Mouse (Mus musculus) spleen, postnatal 4 days (tissue): ENCODE measurements around the gene Tsnaxip1.

Experiments used
- DNase-seq, 2 experiments: peaks; one replicate each; pipeline ENCODE4 v3.0.0; 2022; ENCODE audit warnings: low spot score in 2 of 2

Tsnaxip1 gene

GRCm38 (mm10) chr8:105826861-105827848, at the start of gene Tsnaxip1, which contains the start of gene Ranbp10:
TSS of gene Tsnaxip1 (plus strand) at chr8:105827731.
TSS of gene Ranbp10 (minus strand) at chr8:105827350.
- peak; percentile 94 to 96 for DNase-seq

- no peak for DNase-seq
Observed at GRCm38 (mm10) chr8:105777833-105778232, 49.7 kb upstream of the Tsnaxip1 start.

DNA sequence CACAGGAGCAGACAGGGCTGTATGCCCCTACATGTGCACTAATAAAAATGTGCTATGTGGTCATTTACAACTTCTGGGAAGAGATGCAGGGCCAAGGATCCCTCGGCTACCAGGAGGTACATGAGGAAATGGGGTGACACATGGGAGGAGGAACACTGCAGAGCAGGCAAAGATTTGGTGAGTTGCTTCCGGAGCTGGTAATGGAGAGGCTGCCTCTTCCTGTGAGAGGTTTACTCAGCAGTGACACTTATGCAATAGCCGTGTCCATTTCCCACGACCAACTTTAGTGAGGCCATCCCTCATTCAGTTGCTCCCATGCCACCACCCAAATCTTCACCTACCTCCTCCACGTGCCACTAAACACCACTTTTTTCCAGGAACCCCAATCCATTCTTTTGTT, 47.2 kb upstream of the Tsnaxip1 start:
- DNase-seq = no peak

DNA sequence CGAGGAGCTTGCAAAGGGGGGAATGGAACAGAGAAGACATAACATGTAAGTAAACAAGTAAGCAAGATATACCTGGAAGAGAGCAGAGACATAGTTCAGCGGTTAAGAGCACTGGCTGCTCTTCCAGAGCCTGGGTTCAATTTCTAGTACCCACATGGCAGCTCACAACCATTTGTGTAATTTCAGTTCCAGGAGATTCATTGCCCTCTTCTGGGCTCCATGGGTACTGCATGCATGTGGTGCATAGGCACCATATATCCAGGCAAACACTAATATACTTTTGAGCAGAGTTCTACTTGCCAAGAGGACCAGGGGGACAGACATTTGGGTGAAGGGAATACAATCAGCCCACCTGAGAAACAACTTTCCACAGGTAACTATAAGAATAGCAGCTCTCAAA, 39.3 kb upstream of the Tsnaxip1 start:
- peak; percentile 76 to 88 for DNase-seq

GRCm38 (mm10) chr8:105788927-105789326, 38.6 kb upstream of the Tsnaxip1 start:
- no peak for DNase-seq

- DNase-seq = no peak
Observed at GRCm38 (mm10) chr8:105789626-105790025, 37.9 kb upstream of the Tsnaxip1 start.

- no peak for DNase-seq
Observed at GRCm38 (mm10) chr8:105793331-105793730, 34.2 kb upstream of the Tsnaxip1 start.

GRCm38 (mm10) chr8:105794009-105794598, 33.4 kb upstream of the Tsnaxip1 start:
- DNase-seq = no peak

DNA sequence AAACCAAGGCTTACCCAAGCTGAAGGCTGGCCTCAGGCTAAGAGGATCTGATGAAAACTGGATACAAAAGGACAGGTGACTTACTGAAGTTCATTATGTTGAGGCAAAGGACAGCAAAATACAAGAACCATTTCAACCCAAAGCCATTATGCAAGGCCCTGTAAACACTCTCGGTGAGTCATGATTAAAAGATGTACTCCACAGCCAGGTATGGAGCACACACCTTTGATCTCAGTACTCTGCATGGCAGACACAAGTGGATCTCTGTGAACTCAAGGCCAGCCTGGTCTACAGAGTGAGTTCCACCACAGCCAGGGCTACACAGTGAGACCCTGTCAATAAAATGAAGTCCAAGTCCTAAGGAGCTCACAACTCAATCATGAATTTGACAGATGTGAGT, 31.7 kb upstream of the Tsnaxip1 start:
- DNase-seq = no peak

DNA sequence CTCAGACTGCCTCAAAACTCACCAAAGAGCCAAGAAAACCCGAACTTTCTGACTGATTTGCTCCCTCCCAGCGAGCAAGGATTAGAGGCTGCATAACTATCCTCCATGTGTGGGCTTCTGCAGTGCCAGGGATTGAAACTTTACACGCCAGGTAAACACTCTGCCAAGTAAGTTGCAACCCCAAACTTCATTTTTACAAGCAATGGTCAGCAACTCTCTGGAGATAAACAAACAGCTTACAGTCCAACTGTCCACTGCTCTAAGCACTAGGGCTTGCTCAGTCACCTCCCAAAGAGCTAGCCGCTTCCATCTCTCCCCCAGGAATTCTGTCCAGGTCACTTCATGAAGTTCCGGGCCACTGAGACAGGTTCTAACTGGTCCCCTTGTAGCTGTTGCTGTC, 29.1 kb upstream of the Tsnaxip1 start:
- no peak for DNase-seq

DNA sequence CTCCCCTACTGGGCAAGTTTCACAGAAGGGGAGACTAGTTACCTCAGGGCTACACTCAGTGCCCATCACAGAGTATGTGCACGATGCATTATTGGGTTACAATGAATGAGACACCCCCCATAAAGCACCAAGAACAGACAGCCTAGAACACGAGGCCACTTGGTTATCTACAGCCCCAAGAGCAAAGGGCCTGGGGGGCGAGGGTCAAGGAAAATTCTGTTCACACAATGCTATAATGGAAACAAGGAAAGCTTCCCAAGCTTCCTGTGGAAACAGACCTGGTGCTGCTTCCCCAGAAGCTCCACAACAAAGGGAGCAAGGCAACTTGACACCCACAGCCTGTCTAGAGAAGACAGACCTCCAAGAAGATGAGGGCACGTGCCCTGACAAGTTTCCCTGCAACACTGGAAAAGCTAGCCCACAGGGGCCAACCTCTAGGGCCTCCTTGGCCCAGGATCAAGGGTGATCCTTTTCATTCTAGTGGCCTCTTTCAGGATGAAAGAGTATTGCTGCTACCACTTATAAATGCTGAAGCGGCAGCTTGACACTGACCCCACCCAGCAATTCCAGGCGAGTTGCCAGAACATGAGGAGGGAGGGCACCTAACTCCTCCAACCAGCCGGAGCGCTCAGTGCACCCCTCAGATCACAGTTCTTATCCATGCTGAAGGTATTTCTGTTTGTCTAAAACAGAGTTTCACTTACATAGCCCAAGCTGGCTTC, 28.3 kb upstream of the Tsnaxip1 start:
- peak; percentile 92 for DNase-seq

GRCm38 (mm10) chr8:105801153-105801904, 26.2 kb upstream of the Tsnaxip1 start:
- DNase-seq = peak in 1 of 2 experiments; percentile 55

- DNase-seq = no peak
Observed at GRCm38 (mm10) chr8:105804797-105805196, 22.7 kb upstream of the Tsnaxip1 start.

GRCm38 (mm10) chr8:105805346-105805745, 22.2 kb upstream of the Tsnaxip1 start:
- no peak for DNase-seq

DNA sequence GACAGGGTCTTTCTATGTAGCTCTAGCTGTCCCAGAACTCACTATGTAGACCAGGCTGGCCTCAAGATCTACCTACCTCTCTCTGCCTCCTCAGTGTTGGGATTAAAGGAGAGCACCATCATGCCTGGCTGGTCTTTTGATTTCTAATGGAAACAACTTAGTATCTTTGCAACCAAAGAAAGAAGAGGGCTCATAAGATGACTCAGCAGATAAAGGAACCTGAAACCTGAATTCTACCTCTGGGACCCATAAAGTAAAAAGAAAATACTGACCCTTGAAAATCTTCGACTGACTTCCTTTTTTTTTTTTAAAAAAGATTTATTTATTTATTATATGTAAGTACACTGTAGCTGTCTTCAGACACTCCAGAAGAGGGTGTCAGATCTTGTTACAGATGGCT, 21.6 kb upstream of the Tsnaxip1 start:
- no peak for DNase-seq

- no peak for DNase-seq
Observed at GRCm38 (mm10) chr8:105807766-105808165, 19.8 kb upstream of the Tsnaxip1 start.

- DNase-seq = no peak
Observed at GRCm38 (mm10) chr8:105808480-105808879, 19.1 kb upstream of the Tsnaxip1 start.

GRCm38 (mm10) chr8:105810245-105810786, 17.2 kb upstream of the Tsnaxip1 start:
- no peak for DNase-seq

- no peak for DNase-seq
Observed at GRCm38 (mm10) chr8:105811061-105811460, 16.5 kb upstream of the Tsnaxip1 start.

- no peak for DNase-seq
Observed at GRCm38 (mm10) chr8:105811543-105811942, 16.0 kb upstream of the Tsnaxip1 start.

- DNase-seq = no peak
Observed at GRCm38 (mm10) chr8:105812511-105812910, 15.0 kb upstream of the Tsnaxip1 start.
